Mouse (Mus musculus) liver, embryonic 14.5 days (tissue): ENCODE results near the gene Fam172a.

Experiments
- CTCF ChIP-seq: IDR thresholded peaks from 2 replicates; pipeline ENCODE4 v1.5.1; 2016; ENCODE audit warnings: antibody characterized with exemption, low read depth, control low read depth
- EP300 ChIP-seq: IDR thresholded peaks from 2 replicates; pipeline ENCODE4 v1.6.1; 2016; ENCODE audit warnings: antibody characterized with exemption, low read depth

GRCm38 (mm10) chr13:78194850-78195600 lies 493.2 kb downstream of the Fam172a start:
- TF ChIP-seq CTCF: no peak
- TF ChIP-seq EP300: no peak
